ENCODE assay signal across 7 mouse cellular contexts in the genomic region with DNA sequence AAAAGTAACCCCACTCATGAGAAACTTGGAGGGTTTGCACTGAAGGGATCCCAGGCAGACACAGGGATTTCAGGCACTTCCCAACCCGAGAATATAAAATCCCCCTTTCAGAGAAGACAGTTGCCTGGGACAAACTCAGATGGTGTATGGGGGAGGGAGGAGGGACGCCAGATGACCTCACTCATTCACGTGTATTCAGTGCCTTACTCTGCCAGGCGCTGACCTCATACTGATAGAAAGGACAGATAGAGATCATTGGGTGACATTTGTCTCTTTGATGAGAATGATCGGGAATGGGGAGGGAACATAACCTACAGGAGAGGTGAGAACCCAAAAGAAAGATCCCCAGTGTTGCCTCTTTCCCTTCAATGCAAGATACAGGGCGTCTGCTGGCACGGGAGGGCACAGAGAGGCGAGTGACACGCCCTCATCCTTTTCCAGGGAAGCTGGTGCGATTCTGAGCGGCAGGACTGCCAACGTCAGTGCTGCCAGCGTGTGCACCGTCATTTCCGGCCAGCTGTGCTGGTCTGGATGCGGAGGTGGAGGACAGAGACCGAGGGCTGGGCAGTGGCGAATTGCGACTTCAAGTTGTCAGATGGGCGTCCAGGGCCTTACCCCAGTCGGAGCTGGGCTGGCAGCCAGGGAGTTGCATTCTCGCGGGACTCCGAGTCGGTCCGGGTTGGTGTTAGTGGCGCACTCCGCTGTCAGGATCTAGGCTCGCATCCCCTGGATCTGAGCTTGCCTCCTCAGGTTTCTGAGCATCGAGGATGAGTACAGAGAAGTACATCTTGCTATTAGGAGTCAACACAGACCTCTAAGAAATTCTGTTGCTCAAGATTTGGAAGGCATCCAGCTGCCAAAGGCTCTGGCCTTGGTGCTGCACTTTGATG. TPM values are rescaled to one million over a fixed set of nuclear protein-coding genes. Genes with fewer than 3 reads are reported as not detected.
DNase-seq lines count a peak whose midpoint lies in the region; ATAC-seq and TF ChIP-seq lines count a peak whose summit lies in the region.

No protein-coding gene starts in this region.

- H3K9me3 ChIP-seq in intestine, postnatal 0 days (ENCODE audit: control insufficient read depth): no peaks in the 10 kb centered on the region
- 0 out of 2 replicates have a peak, but pooled peaks cover 6% of the 10 kb centered on the region for H3K9me3 ChIP-seq in midbrain, embryonic 10.5 days (replicated peaks)

- 3% methylated on average over 30 of the region's 30 CpGs for WGBS in intestine, postnatal 0 days
- 3% methylated on average over 30 of the region's 30 CpGs for WGBS in midbrain, embryonic 10.5 days
- 2% methylated on average over 30 of the region's 30 CpGs for WGBS in small intestine, adult 2 months

- H3K9ac ChIP-seq in intestine, postnatal 0 days (ENCODE audit: low read depth, low read length): 0 out of 2 replicates have a peak overlapping the region, but pooled peaks have one; percentile 1

- H3K27ac ChIP-seq in intestine, postnatal 0 days (ENCODE audit: low read depth, low read length): no peak overlapping the region
- H3K27ac ChIP-seq in midbrain, embryonic 10.5 days (replicated peaks): peak overlapping the region; percentile 72
- H3K27ac ChIP-seq in small intestine, adult 2 months (ENCODE audit: insufficient read depth, low read depth, low read length): no peak overlapping the region

- DNase-seq in adrenal gland, postnatal 25 days: peak; percentile 77
- peak; percentile 57 for DNase-seq in embryo, embryonic 10.5 days (ENCODE audit: low spot score)
- DNase-seq in left cerebral cortex, postnatal 36 days (ENCODE audit: low spot score in 2 of 2): peak; percentile 73 to 78
- peak; percentile 61 for DNase-seq in midbrain, embryonic 10.5 days (ENCODE audit: low spot score)

- intact Hi-C loops in left cerebral cortex, postnatal 36 days (cut with DNase I): no loop called here

- peak; percentile 70 for ATAC-seq in granulocyte monocyte progenitor cell, adult 5-6 weeks (replicated peaks; ENCODE audit: poor library complexity, severe bottlenecking)
- peak; percentile 34; the same call in 1 of the 2 replicates for ATAC-seq in intestine, postnatal 0 days

- no peaks in the 10 kb centered on the region for H3K36me3 ChIP-seq in intestine, postnatal 0 days (ENCODE audit: control insufficient read depth, insufficient read depth)
- no peaks in the 10 kb centered on the region for H3K36me3 ChIP-seq in midbrain, embryonic 10.5 days
- no peaks in the 10 kb centered on the region for H3K36me3 ChIP-seq in small intestine, adult 2 months (ENCODE audit: control insufficient read depth, insufficient read depth, low read length)

- H3K4me3 ChIP-seq in intestine, postnatal 0 days (ENCODE audit: low read depth, low read length): peak overlapping the region; percentile 32
- H3K4me3 ChIP-seq in midbrain, embryonic 10.5 days: peak overlapping the region; percentile 57
- peak overlapping the region; percentile 63 for H3K4me3 ChIP-seq in small intestine, adult 2 months (ENCODE audit: low read depth, low read length)

- peak overlapping the region; percentile 65 for H3K4me2 ChIP-seq in intestine, postnatal 0 days (replicated peaks; ENCODE audit: low read depth)

- H3K4me1 ChIP-seq in intestine, postnatal 0 days (replicated peaks; ENCODE audit: control insufficient read depth, insufficient read depth, low read length): no peaks in the 10 kb centered on the region
- peaks cover 12% of the 10 kb centered on the region for H3K4me1 ChIP-seq in midbrain, embryonic 10.5 days
- peaks cover 9% of the 10 kb centered on the region for H3K4me1 ChIP-seq in small intestine, adult 2 months (ENCODE audit: control insufficient read depth, insufficient read depth, insufficient read length, low read length)

- TF ChIP-seq POLR2A in small intestine, adult 2 months (IDR thresholded peaks at IDR 0.05; ENCODE audit: low read depth, low read length): 0 out of 2 replicates have a peak, but pooled peaks have one; percentile 24

- no peak for TF ChIP-seq CTCF in intestine, postnatal 0 days (IDR thresholded peaks at IDR 0.05; ENCODE audit: low read depth)
- no peak for TF ChIP-seq CTCF in small intestine, adult 2 months (IDR thresholded peaks at IDR 0.05; ENCODE audit: extremely low read depth, insufficient read length, insufficient replicate concordance, low read depth, low read length)

- peaks cover 9% of the 10 kb centered on the region for H3K27me3 ChIP-seq in intestine, postnatal 0 days (replicated peaks; ENCODE audit: control insufficient read depth, insufficient read depth, low read length)
- H3K27me3 ChIP-seq in midbrain, embryonic 10.5 days (ENCODE audit: low read depth, poor library complexity, severe bottlenecking): peaks cover 79% of the 10 kb centered on the region
- H3K27me3 ChIP-seq in small intestine, adult 2 months (ENCODE audit: control insufficient read depth, insufficient read depth, low read length): no peaks in the 10 kb centered on the region; the same call in 1 of the 2 replicates

RNA-seq across cellular contexts. Expression of a gene that starts 6.5 kb away (rescaled TPM):
- total RNA-seq in adrenal gland, postnatal 25 days (2021): 13.2 and 14.8 TPM in 2 replicates
- not detected in 2 replicates for total RNA-seq in granulocyte monocyte progenitor cell, adult 5-6 weeks (2014; fragmentation: Nextera tagmentation)
- not detected in 2 replicates for total RNA-seq in granulocyte monocyte progenitor cell, adult 5-6 weeks (2017)
- 10.8 and 12.1 TPM in 2 replicates for polyA plus RNA-seq in intestine, postnatal 0 days (2015; fragmentation: Nextera tagmentation; extraction: Ambion mirVana)
- 100 to 1,000 TPM; 106 to 107 TPM for total RNA-seq in left cerebral cortex, postnatal 36 days (2021)
- polyA plus RNA-seq in midbrain, embryonic 10.5 days (2016; fragmentation: Nextera tagmentation; extraction: Ambion mirVana): 12.1 and 18.1 TPM in 2 replicates
- 30.2 and 37.6 TPM in 2 replicates for polyA plus RNA-seq in small intestine, adult 2 months (2012; rRNA removed)

RNA-seq across cellular contexts. Expression of a gene that starts 7.7 kb away (rescaled TPM):
- total RNA-seq in adrenal gland, postnatal 25 days (2021): 59.1 and 82.5 TPM in 2 replicates
- 0.68 TPM in 1 of 2 replicates, not detected in the other for total RNA-seq in granulocyte monocyte progenitor cell, adult 5-6 weeks (2014; fragmentation: Nextera tagmentation)
- 0.67 TPM in 1 of 2 replicates, not detected in the other for total RNA-seq in granulocyte monocyte progenitor cell, adult 5-6 weeks (2017)
- polyA plus RNA-seq in intestine, postnatal 0 days (2015; fragmentation: Nextera tagmentation; extraction: Ambion mirVana): 3.5 and 3.9 TPM in 2 replicates
- 10 to 100 TPM; 20.6 to 23.1 TPM for total RNA-seq in left cerebral cortex, postnatal 36 days (2021)
- polyA plus RNA-seq in midbrain, embryonic 10.5 days (2016; fragmentation: Nextera tagmentation; extraction: Ambion mirVana): 16.1 and 19.7 TPM in 2 replicates
- 3.8 and 4.2 TPM in 2 replicates for polyA plus RNA-seq in small intestine, adult 2 months (2012; rRNA removed)

RNA-seq across cellular contexts. Expression of a gene that starts 29.5 kb away (rescaled TPM):
- total RNA-seq in adrenal gland, postnatal 25 days (2021): 140 and 153 TPM in 2 replicates
- 73.3 and 77.9 TPM in 2 replicates for total RNA-seq in granulocyte monocyte progenitor cell, adult 5-6 weeks (2014; fragmentation: Nextera tagmentation)
- 91.3 and 109 TPM in 2 replicates for total RNA-seq in granulocyte monocyte progenitor cell, adult 5-6 weeks (2017)
- 143 and 145 TPM in 2 replicates for polyA plus RNA-seq in intestine, postnatal 0 days (2015; fragmentation: Nextera tagmentation; extraction: Ambion mirVana)
- total RNA-seq in left cerebral cortex, postnatal 36 days (2021): 100 to 1,000 TPM; 115 to 119 TPM
- 256 and 270 TPM in 2 replicates for polyA plus RNA-seq in midbrain, embryonic 10.5 days (2016; fragmentation: Nextera tagmentation; extraction: Ambion mirVana)
- 42.0 and 45.8 TPM in 2 replicates for polyA plus RNA-seq in small intestine, adult 2 months (2012; rRNA removed)

RNA-seq across cellular contexts. Expression of a gene that starts 39.5 kb away (rescaled TPM):
- not detected in 2 replicates for total RNA-seq in adrenal gland, postnatal 25 days (2021)
- total RNA-seq in granulocyte monocyte progenitor cell, adult 5-6 weeks (2014; fragmentation: Nextera tagmentation): not detected in 2 replicates
- total RNA-seq in granulocyte monocyte progenitor cell, adult 5-6 weeks (2017): not detected in 2 replicates
- polyA plus RNA-seq in intestine, postnatal 0 days (2015; fragmentation: Nextera tagmentation; extraction: Ambion mirVana): 2.3 and 4.3 TPM in 2 replicates
- under 1 TPM in 1 of 2 experiments, not detected in 1; 0.12 TPM for total RNA-seq in left cerebral cortex, postnatal 36 days (2021)
- 0.37 and 0.42 TPM in 2 replicates for polyA plus RNA-seq in midbrain, embryonic 10.5 days (2016; fragmentation: Nextera tagmentation; extraction: Ambion mirVana)
- polyA plus RNA-seq in small intestine, adult 2 months (2012; rRNA removed): 0.61 and 93.4 TPM in 2 replicates

RNA-seq across cellular contexts. Expression of a gene that starts 45.7 kb away (rescaled TPM):
- total RNA-seq in adrenal gland, postnatal 25 days (2021): 518 and 521 TPM in 2 replicates
- 783 and 971 TPM in 2 replicates for total RNA-seq in granulocyte monocyte progenitor cell, adult 5-6 weeks (2014; fragmentation: Nextera tagmentation)
- total RNA-seq in granulocyte monocyte progenitor cell, adult 5-6 weeks (2017): 804 and 885 TPM in 2 replicates
- polyA plus RNA-seq in intestine, postnatal 0 days (2015; fragmentation: Nextera tagmentation; extraction: Ambion mirVana): 1,235 and 1,272 TPM in 2 replicates
- total RNA-seq in left cerebral cortex, postnatal 36 days (2021): 100 to 1,000 TPM; 417 to 474 TPM
- 926 and 929 TPM in 2 replicates for polyA plus RNA-seq in midbrain, embryonic 10.5 days (2016; fragmentation: Nextera tagmentation; extraction: Ambion mirVana)
- polyA plus RNA-seq in small intestine, adult 2 months (2012; rRNA removed): 50.8 and 61.5 TPM in 2 replicates

Comparison
In these comparisons a context has a peak if more than half of its experiments do, and no peak if none do; other contexts are left out.
1. RNA of a gene that starts 6.5 kb away (total RNA-seq): 106 to 107 TPM in left cerebral cortex, postnatal 36 days and 13.2 to 14.8 TPM in adrenal gland, postnatal 25 days; not detected in granulocyte monocyte progenitor cell, adult 5-6 weeks; every median in the first group is over 10 times any median in the second.
2. RNA of a gene that starts 7.7 kb away (total RNA-seq): 59.1 to 82.5 TPM in adrenal gland, postnatal 25 days and 20.6 to 23.1 TPM in left cerebral cortex, postnatal 36 days; 0.67 to 0.68 TPM in granulocyte monocyte progenitor cell, adult 5-6 weeks; every median in the first group is over 10 times any median in the second.
3. Peak in every context shown above with its lines, with median percentiles within 50 percentile points of each other: DNase-seq and H3K4me3 ChIP-seq.